Mouse (Mus musculus) midbrain, embryonic 14.5 days (tissue): Measurements from ENCODE around the gene Rfc1. TPM values are rescaled to one million over a fixed set of nuclear protein-coding genes. Genes with fewer than 3 reads are reported as not detected.
A peak's percentile ranks its signal among the peaks of the same experiment; 100 is the strongest.
"Not testable (repeated sequence)": the region's sequence is repeated elsewhere in the genome, so short reads cannot be mapped to it uniquely, and the experiment has no call there.

Experiments used
- ATAC-seq: fragments of 200-750 bp; cut with Nextera tagmentation; 2 replicates; pipeline ENCODE4 v1.8.0; 2017; ENCODE audit warnings: moderate number of reproducible peaks, moderate library complexity; ENCODE audit not compliant: low FRiP score, low TSS enrichment
- DNase-seq: peaks from one replicate; pipeline ENCODE4 v3.0.0-alpha.2; 2015
- H3K27ac ChIP-seq: fragments of 300-500 bp; sonication (generic); replicated peaks from 2 replicates; pipeline ENCODE4 v1.5.1; 2014; ENCODE audit warnings: mild to moderate bottlenecking, low read depth, low read length, moderate library complexity
- H3K27me3 ChIP-seq: fragments of 300-500 bp; sonication (generic); 2 replicates; pipeline ENCODE4 v1.6.1; 2014; ENCODE audit warnings: low read length, control low read depth, mixed read lengths; ENCODE audit not compliant: control insufficient read depth, insufficient read depth
- H3K36me3 ChIP-seq: fragments of 300-500 bp; sonication (generic); 2 replicates; pipeline ENCODE4 v1.6.1; 2014; ENCODE audit warnings: low read length, control low read depth; ENCODE audit not compliant: control insufficient read depth, insufficient read depth
- H3K4me1 ChIP-seq: fragments of 300-500 bp; sonication (generic); 2 replicates; pipeline ENCODE4 v1.6.1; 2014; ENCODE audit warnings: mild to moderate bottlenecking, antibody characterized with exemption, low read length, control low read depth; ENCODE audit not compliant: control insufficient read depth, insufficient read depth
- H3K4me2 ChIP-seq: fragments of 300-500 bp; sonication (generic); 2 replicates; pipeline ENCODE4 v1.6.1; 2014; ENCODE audit warnings: mild to moderate bottlenecking, low read length, moderate library complexity
- H3K4me3 ChIP-seq: fragments of 300-500 bp; sonication (generic); replicated peaks from 2 replicates; pipeline ENCODE4 v1.5.1; 2014; ENCODE audit warnings: low read depth, low read length
- H3K9ac ChIP-seq: fragments of 300-500 bp; sonication (generic); replicated peaks from 2 replicates; pipeline ENCODE4 v1.6.1; 2014; ENCODE audit warnings: mild to moderate bottlenecking, low read length, moderate library complexity
- H3K9me3 ChIP-seq: fragments of 300-500 bp; sonication (generic); 2 replicates; pipeline ENCODE4 v1.6.1; 2016; ENCODE audit warnings: low read length, control low read depth, mixed read lengths; ENCODE audit not compliant: control insufficient read depth
- WGBS: fragments of 180-500 bp; shearing (Covaris S2); extraction: QIAGEN DNeasy Blood & Tissue Kit; methylation state at CpG from one replicate; pipeline ENCODE4 v1.1.7; 2014; 5-methylcytosine and 5-hydroxymethylcytosine counted together
- polyA plus RNA-seq: library from polyadenylated mRNA; unstranded; fragments of >200 nt; fragmentation: Nextera tagmentation; extraction: Ambion mirVana; gene quantifications from 2 replicates; pipeline ENCODE4 v1.2.1, GENCODE M21; 2014

Gene Rfc1
- polyA plus RNA-seq, 1 experiment from 2014 or later = 34.8 TPM

- no peak overlapping the region for H3K27ac ChIP-seq
- no peak overlapping the region for H3K9ac ChIP-seq
- no peaks in the 10 kb centered on the region for H3K27me3 ChIP-seq
- H3K4me1 ChIP-seq = no peaks in the 10 kb centered on the region
- WGBS = 91% methylated on average over 6 of the region's 6 CpGs
- no peak for DNase-seq
- no peaks in the 10 kb centered on the region for H3K9me3 ChIP-seq
- ATAC-seq = no peak
- no peak overlapping the region for H3K4me2 ChIP-seq
- peaks cover 21% of the 10 kb centered on the region for H3K36me3 ChIP-seq
- H3K4me3 ChIP-seq = no peak overlapping the region
Observed at GRCm38 (mm10) chr5:65293627-65294026, 41.8 kb downstream of the Rfc1 start.

- not testable (repeated sequence) for DNase-seq, H3K4me2 ChIP-seq, H3K27ac ChIP-seq, H3K4me3 ChIP-seq, H3K9me3 ChIP-seq, ATAC-seq, H3K9ac ChIP-seq, H3K4me1 ChIP-seq, H3K27me3 ChIP-seq
- WGBS = 89% methylated on average over 8 of the region's 8 CpGs
- peaks cover 36% of the 10 kb centered on the region for H3K36me3 ChIP-seq
Observed at GRCm38 (mm10) chr5:65289009-65289408, 46.5 kb downstream of the Rfc1 start.

- ATAC-seq (no peak), DNase-seq (no peak)
- H3K4me2 ChIP-seq = no peak overlapping the region
- no peaks in the 10 kb centered on the region for H3K9me3 ChIP-seq
- no peak overlapping the region for H3K4me3 ChIP-seq
- H3K36me3 ChIP-seq = peaks cover 36% of the 10 kb centered on the region
- no peak overlapping the region for H3K27ac ChIP-seq
- no peak overlapping the region for H3K9ac ChIP-seq
- no peaks in the 10 kb centered on the region for H3K4me1 ChIP-seq
- no peaks in the 10 kb centered on the region for H3K27me3 ChIP-seq
- WGBS = 94% methylated on average over 24 of the region's 24 CpGs
Observed at GRCm38 (mm10) chr5:65287751-65288701, 47.4 kb downstream of the Rfc1 start.

- 95% methylated on average over 3 of the region's 3 CpGs for WGBS
- DNase-seq (no peak), ATAC-seq (no peak)
- no peaks in the 10 kb centered on the region for H3K9me3 ChIP-seq
- H3K27me3 ChIP-seq = no peaks in the 10 kb centered on the region
- H3K9ac ChIP-seq = no peak overlapping the region
- no peak overlapping the region for H3K27ac ChIP-seq
- H3K4me2 ChIP-seq = no peak overlapping the region
- peaks cover 25% of the 10 kb centered on the region for H3K36me3 ChIP-seq
- no peak overlapping the region for H3K4me3 ChIP-seq
- no peaks in the 10 kb centered on the region for H3K4me1 ChIP-seq
Observed at GRCm38 (mm10) chr5:65284171-65284570, 51.3 kb downstream of the Rfc1 start.

DNA sequence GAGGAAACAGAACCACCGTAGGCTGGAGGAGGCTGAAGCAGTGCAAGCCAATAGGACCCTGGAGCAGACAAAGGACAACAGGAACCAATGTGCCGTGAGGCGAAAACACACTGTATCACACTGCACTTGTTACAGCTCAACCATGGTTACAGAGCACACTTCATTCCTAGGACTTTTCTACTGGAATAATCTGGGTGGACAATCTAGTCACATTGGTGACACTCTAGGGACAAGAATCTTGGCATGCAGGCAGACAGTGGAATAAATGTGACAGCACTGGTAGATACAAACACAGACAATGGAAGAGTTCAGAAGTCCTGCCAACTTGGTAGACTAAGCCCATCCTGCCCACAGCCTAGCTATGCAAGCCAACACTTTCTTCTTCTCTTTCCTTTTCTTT lies 54.3 kb downstream of the Rfc1 start:
- no peak overlapping the region for H3K4me2 ChIP-seq
- H3K27ac ChIP-seq = no peak overlapping the region
- peaks cover 19% of the 10 kb centered on the region for H3K36me3 ChIP-seq
- DNase-seq = no peak
- WGBS = 94% methylated on average over 3 of the region's 3 CpGs
- no peaks in the 10 kb centered on the region for H3K27me3 ChIP-seq
- H3K9me3 ChIP-seq = no peaks in the 10 kb centered on the region
- no peak overlapping the region for H3K9ac ChIP-seq
- no peak for ATAC-seq
- H3K4me1 ChIP-seq = no peaks in the 10 kb centered on the region
- H3K4me3 ChIP-seq = no peak overlapping the region

- ATAC-seq = no peak
- H3K36me3 ChIP-seq = peaks cover 20% of the 10 kb centered on the region
- no peaks in the 10 kb centered on the region for H3K4me1 ChIP-seq
- no peaks in the 10 kb centered on the region for H3K9me3 ChIP-seq
- DNase-seq = peak; percentile 4
- H3K9ac ChIP-seq = no peak overlapping the region
- no peaks in the 10 kb centered on the region for H3K27me3 ChIP-seq
- no peak overlapping the region for H3K4me2 ChIP-seq
- no peak overlapping the region for H3K27ac ChIP-seq
- no peak overlapping the region for H3K4me3 ChIP-seq
- 84% methylated on average over 6 of the region's 6 CpGs for WGBS
Observed at GRCm38 (mm10) chr5:65279133-65279651, 56.3 kb downstream of the Rfc1 start.

GRCm38 (mm10) chr5:65273966-65274365 lies 61.5 kb downstream of the Rfc1 start:
- 92% methylated on average over 3 of the region's 3 CpGs for WGBS
- no peaks in the 10 kb centered on the region for H3K9me3 ChIP-seq
- H3K9ac ChIP-seq = no peak overlapping the region
- DNase-seq (no peak), ATAC-seq (no peak)
- no peaks in the 10 kb centered on the region for H3K4me1 ChIP-seq
- peaks cover 29% of the 10 kb centered on the region for H3K36me3 ChIP-seq
- no peak overlapping the region for H3K4me2 ChIP-seq
- no peaks in the 10 kb centered on the region for H3K27me3 ChIP-seq
- H3K4me3 ChIP-seq = no peak overlapping the region
- H3K27ac ChIP-seq = no peak overlapping the region

GRCm38 (mm10) chr5:65257910-65258505 lies 77.5 kb downstream of the Rfc1 start:
- Histone ChIP-seq H3K9ac (no peak overlapping the region), H3K9me3 (no peaks in the 10 kb centered on the region), H3K36me3 (peaks cover 62% of the 10 kb centered on the region), H3K4me2 (no peak overlapping the region), H3K4me1 (no peaks in the 10 kb centered on the region), H3K27me3 (no peaks in the 10 kb centered on the region), H3K27ac (no peak overlapping the region), H3K4me3 (no peak overlapping the region)
- no peak for DNase-seq
- WGBS = 84% methylated on average over 14 of the region's 14 CpGs
- ATAC-seq = no peak
